Mouse (Mus musculus) gonadal fat pad, adult 2 months (tissue): ENCODE results near the gene Galnt10. TPM values are rescaled to one million over a fixed set of nuclear protein-coding genes. Genes with fewer than 3 reads are reported as not detected.
A peak's percentile ranks its signal among the peaks of the same experiment; 100 is the strongest.

ENCODE experiments used
- DNase-seq: peaks from one replicate; pipeline ENCODE4 v3.0.0-alpha.2; 2012; ENCODE audit warnings: low read depth
- polyA plus RNA-seq: library from polyadenylated mRNA; depleted of rRNA; stranded (reverse); fragments of >200 nt; gene quantifications from 2 replicates; pipeline ENCODE4 v1.2.3, GENCODE M21; 2012

Galnt10 gene
- polyA plus RNA-seq, 1 experiment, result 31.9 TPM

DNA sequence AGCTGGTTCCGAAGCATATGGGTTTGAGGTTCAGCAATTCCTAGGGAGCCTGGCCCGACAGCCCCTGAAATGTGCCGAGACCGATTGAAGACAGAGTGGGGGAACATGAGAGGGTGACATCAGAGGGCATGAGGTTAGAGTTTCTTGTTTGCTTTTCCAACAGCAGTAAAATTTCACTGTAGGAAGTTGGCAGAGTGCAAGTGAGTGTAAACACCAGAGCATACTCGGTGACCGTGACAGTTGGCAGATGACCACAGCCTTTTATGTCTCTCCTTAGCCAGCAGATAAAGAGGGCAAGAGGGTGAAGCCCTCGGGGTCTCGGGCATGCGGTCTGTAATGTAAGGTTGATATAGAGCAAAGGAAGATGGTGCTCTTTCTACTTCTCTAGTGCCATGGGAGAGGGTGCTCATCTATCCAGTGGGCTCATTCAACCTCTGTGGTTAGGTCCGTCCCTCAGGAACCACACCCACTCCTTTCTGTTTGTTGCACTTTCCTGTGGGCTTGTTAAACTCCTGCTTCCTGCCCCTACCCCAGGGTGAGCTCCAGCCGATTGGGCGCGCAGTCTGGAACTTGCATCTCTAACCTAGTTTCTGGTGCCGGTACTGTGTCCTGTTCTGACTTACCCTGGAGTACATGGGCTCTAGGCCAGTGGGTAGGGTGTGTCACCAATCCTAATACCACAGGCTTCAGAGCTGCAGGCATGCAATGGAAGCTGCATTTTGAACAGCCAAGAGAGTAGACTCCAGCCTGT, 43.1 kb downstream of the Galnt10 start:
- DNase-seq, result no peak

- no peak for DNase-seq
These were observed 44.6 kb downstream of the Galnt10 start for GRCm38 (mm10) chr11:57689811-57690210.

GRCm38 (mm10) chr11:57690836-57691235, 45.6 kb downstream of the Galnt10 start:
- DNase-seq, result peak; percentile 14

GRCm38 (mm10) chr11:57691939-57692338, 46.7 kb downstream of the Galnt10 start:
- DNase-seq, result no peak

GRCm38 (mm10) chr11:57692726-57693125, 47.5 kb downstream of the Galnt10 start:
- DNase-seq, result no peak

DNA sequence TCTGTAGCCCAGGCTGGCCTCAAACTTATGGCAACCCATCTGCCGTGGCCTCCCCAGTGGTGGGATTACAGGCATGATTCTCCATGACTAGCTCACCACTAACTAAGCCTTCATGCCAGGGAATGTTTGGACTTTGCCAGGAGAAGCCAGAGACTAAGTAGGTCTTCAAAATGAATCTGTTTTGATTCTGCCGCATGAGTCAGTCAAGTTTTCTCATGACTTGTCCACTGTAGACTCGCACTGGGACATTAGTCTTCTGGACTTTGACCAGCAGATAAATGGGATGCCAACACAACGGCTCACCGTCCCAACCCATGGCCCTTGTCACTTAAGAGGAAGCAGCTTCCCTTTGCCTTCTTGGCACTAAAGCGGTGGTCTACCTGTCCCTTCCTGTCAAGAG, 49.2 kb downstream of the Galnt10 start:
- no peak for DNase-seq

GRCm38 (mm10) chr11:57696207-57696676, 51.0 kb downstream of the Galnt10 start:
- DNase-seq, result no peak

GRCm38 (mm10) chr11:57696807-57697251, 51.6 kb downstream of the Galnt10 start:
- DNase-seq, result no peak

GRCm38 (mm10) chr11:57700114-57700513, 54.9 kb downstream of the Galnt10 start:
- no peak for DNase-seq

- no peak for DNase-seq
These were observed 56.1 kb downstream of the Galnt10 start for GRCm38 (mm10) chr11:57701193-57701925.

DNA sequence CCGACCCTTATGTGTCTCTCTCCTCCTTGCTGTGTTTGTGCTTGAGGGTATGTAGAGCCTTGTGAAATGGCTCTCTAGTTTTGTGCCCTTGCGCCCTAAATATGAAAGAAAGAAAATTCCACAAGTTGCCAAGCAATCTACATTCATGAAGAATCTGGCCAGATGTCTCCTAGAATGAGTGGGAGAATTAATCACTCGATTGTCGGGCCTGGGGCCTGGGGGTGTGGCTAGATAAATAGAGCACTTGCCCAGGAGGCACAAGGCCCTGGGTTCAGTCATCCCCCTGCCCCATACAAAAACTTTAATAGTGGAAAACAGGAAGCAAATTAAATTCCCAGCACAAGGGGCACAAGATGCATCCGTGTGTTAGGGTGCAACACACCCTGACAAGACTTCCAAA, 56.7 kb downstream of the Galnt10 start:
- no peak for DNase-seq

- DNase-seq, result no peak
These were observed 61.4 kb downstream of the Galnt10 start for GRCm38 (mm10) chr11:57706620-57707019.

GRCm38 (mm10) chr11:57707114-57707798, 62.0 kb downstream of the Galnt10 start:
- DNase-seq, result no peak

DNA sequence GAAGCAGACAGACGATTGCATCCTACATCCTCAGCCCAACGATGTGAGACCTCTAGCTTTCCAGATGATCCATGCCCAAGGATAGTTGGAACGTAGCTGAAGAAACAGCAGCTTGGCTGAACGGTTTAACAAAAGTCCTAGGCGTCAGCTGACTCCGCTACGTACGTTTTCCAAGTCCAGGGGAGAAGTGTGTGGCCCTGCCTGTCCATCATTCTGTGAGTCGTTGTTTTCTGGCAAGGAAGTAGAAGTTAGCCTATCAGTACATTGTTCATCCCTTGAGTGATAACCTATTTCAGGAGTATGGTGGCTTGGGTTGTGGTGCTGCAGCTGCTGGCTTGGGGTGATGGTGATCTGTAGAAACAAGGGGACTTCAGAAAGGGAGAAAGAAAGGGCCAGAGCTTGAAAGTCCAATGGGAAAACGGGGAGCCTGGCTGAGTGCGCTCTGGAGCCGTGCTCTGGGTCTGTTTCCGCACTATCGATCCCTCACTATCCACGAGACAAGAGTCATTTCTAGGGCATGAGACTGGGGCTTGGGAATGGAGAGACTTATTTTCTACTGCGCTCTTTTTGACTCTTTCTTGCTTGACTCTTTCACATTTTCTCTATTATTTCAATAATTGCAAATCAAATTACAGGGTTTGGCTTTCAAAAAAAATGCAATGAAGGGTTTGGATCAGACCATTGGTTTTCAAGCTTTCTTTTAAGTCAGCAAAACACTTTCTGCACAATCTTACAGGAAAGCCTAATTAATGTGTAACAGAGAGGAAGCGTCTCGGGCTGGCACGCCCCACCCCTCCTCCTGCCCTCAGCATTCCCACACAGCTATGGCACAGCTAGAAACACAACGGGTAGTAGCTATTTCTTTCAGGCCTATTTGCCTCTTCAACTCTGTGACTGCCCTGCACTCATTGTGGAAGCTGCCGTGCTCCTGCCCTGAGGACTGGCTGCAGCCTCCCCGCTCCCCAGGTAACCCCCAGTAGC, 63.2 kb downstream of the Galnt10 start:
- no peak for DNase-seq

GRCm38 (mm10) chr11:57713960-57714359, 68.7 kb downstream of the Galnt10 start:
- DNase-seq, result no peak

DNA sequence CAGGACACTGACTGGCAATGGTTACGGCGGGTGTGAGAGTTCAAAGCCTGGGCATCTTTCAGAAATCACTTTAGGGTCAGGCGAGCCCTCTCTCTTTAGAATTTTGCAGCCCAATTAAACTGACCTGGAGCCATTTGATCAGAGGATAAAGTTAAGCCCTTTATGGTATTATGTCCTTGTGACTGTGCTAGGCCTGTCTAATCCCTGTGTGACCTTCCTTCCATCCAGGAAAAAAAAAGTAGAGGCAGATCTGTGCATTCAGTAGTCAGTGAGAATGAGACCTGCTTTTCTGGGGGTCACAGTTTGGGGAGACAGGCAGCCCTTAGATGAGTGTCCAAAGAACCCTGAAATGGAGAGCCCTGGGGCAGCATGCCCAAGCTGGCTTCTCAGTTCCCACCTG, 71.5 kb downstream of the Galnt10 start:
- no peak for DNase-seq

DNA sequence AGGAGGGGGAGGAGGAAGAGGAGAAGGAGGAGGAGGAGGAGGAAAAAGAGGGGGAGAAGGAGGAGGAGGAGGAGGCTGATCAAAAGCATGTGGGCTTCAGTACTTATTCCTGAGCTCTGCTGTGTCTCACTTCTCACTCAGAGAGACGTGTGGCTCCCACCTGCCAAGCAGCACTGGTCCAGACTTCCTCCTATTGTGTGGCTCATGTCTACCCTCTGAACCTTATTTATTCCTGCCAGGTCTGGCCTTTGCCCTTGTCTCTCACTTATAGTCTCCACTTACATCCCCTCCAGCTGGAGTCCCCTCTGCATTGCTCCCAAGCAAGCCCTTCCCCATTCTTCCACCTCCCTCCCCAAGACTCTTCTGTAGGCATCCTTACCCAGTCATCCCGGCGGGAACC, 72.2 kb downstream of the Galnt10 start:
- DNase-seq, result no peak

DNA sequence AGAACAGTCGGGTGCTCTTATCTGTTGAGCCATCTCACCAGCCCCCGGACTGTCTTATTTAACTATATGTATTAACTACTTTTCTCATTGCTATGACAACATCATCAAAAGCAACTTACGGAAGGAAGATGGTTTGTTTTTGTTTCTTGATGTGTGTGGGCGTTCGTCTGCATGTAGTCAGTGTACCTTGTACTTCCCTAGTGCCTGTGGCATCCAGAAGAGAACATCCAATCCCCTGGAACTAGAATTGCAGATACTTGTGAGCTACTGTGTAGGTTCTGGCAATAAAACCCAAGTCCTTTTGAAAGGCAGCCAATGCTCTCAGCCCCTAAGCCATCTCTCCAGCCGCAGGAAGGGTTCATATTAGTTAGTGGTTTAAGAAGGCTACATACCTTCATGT, 72.8 kb downstream of the Galnt10 start:
- DNase-seq, result peak; percentile 86

GRCm38 (mm10) chr11:57719631-57720030, 74.4 kb downstream of the Galnt10 start:
- DNase-seq, result peak; percentile 78

- DNase-seq, result no peak
These were observed 74.8 kb downstream of the Galnt10 start for GRCm38 (mm10) chr11:57720076-57720475.

GRCm38 (mm10) chr11:57724791-57725463, 79.7 kb downstream of the Galnt10 start:
- no peak for DNase-seq
